Mouse (Mus musculus) kidney, adult 2 months (tissue): ENCODE data around the gene Cpm.

ENCODE experiments used
- CTCF ChIP-seq: fragments of 200-500 bp; conservative IDR thresholded peaks from 2 replicates; pipeline ENCODE4 v1.5.1; 2011; ENCODE audit warnings: low read depth, mild to moderate bottlenecking, control low read depth, low read length, moderate library complexity, mixed read lengths; ENCODE audit not compliant: insufficient read depth, insufficient read length
- POLR2A ChIP-seq: fragments of 200-500 bp; IDR thresholded peaks from one replicate; pipeline ENCODE4 v1.6.1; 2011; ENCODE audit warnings: low read depth, low read length, control low read depth

GRCm38 (mm10) chr10:117630810-117631209 lies 1.5 kb downstream of the Cpm start:
- TF ChIP-seq CTCF (no peak), POLR2A (no peak)
